Mouse (Mus musculus): ENCODE measurements around the gene Kcnk5. TPM values are rescaled to one million over a fixed set of nuclear protein-coding genes. Genes with fewer than 3 reads are reported as not detected.
A peak's percentile ranks its signal among the peaks of the same experiment; 100 is the strongest.

Kcnk5 gene
- polyA plus RNA-seq, 1 experiment from 2014 or later: 5.0 TPM

- 50% methylated on average over 1 of the region's 1 CpGs for WGBS (ENCODE audit: insufficient replicate concordance)
- Histone ChIP-seq H3K27ac (replicated peaks) (no peak overlapping the region), H3K9me3 (replicated peaks) (no peaks in the 10 kb centered on the region), H3K27me3 (no peaks in the 10 kb centered on the region), H3K4me3 (replicated peaks) (no peak overlapping the region), H3K36me3 (replicated peaks) (no peaks in the 10 kb centered on the region), H3K4me2 (no peak overlapping the region), H3K9ac (no peak overlapping the region), H3K4me1 (replicated peaks) (no peaks in the 10 kb centered on the region; the same call in 1 of the 2 replicates)
- ATAC-seq (ENCODE audit: insufficient read depth): no peak
These were observed 38.2 kb upstream of the Kcnk5 start for GRCm38 (mm10) chr14:20219849-20220248.

- H3K4me3 ChIP-seq (replicated peaks): no peak overlapping the region
- no peak for ATAC-seq (ENCODE audit: insufficient read depth)
- no peaks in the 10 kb centered on the region for H3K36me3 ChIP-seq (replicated peaks)
- H3K27ac ChIP-seq (replicated peaks): no peak overlapping the region
- no peaks in the 10 kb centered on the region for H3K27me3 ChIP-seq
- no peak overlapping the region for H3K9ac ChIP-seq
- H3K9me3 ChIP-seq (replicated peaks): no peaks in the 10 kb centered on the region
- H3K4me2 ChIP-seq: no peak overlapping the region
- H3K4me1 ChIP-seq (replicated peaks): 0 out of 2 replicates have a peak, but pooled peaks cover 9% of the 10 kb centered on the region
- 30% methylated on average over 3 of the region's 3 CpGs for WGBS (ENCODE audit: insufficient replicate concordance)
These were observed 35.8 kb upstream of the Kcnk5 start for GRCm38 (mm10) chr14:20217299-20217864.

GRCm38 (mm10) chr14:20216561-20217298 lies 35.1 kb upstream of the Kcnk5 start:
- H3K4me1 ChIP-seq (replicated peaks): peaks cover 13% of the 10 kb centered on the region; the same call in 1 of the 2 replicates
- no peak overlapping the region for H3K4me2 ChIP-seq
- H3K27ac ChIP-seq (replicated peaks): no peak overlapping the region
- H3K9me3 ChIP-seq (replicated peaks): no peaks in the 10 kb centered on the region
- no peak for ATAC-seq (ENCODE audit: insufficient read depth)
- no peak overlapping the region for H3K4me3 ChIP-seq (replicated peaks)
- WGBS (ENCODE audit: insufficient replicate concordance): 62% methylated on average over 7 of the region's 7 CpGs
- H3K36me3 ChIP-seq (replicated peaks): no peaks in the 10 kb centered on the region
- no peak overlapping the region for H3K9ac ChIP-seq
- no peaks in the 10 kb centered on the region for H3K27me3 ChIP-seq

DNA sequence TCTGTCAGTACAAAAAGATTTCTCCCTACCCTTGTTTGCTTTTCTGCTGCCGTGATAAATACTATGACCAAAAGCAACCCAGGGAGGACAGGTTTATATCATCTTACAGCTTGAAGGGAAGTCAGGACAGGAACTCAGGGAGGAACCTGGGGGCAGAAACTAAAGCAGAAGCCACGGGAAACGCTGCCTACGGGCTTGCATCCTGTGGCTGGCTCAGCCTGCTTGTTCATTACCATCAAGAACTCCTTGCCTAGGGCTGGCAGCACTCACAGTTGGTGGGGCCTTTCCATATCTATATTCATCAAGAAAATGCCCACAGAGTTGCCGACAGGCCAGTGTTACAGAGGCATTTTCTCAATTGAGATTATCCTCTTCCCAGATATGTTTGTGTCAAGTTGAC lies 34.2 kb upstream of the Kcnk5 start:
- 11% methylated on average over 5 of the region's 5 CpGs for WGBS (ENCODE audit: insufficient replicate concordance)

DNA sequence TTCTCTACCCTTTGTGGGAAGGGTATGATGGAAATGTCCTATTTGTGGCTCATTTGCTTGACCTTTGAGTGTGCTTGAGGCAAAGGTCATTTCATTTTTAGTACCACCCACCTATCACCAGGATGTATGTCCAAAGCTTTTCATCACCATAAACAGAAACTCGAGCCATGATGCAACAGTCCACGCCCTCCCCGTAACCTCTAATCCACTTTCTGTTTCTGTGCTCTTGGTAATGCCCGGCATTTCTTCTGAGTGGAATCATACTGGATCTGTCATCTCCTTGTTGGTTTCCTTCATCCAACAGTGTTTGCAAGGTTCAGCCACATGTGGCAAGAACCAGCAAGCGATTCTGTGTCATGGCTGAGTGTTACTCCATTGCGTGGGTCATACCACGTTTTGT lies 32.5 kb upstream of the Kcnk5 start:
- Histone ChIP-seq H3K27me3 (no peaks in the 10 kb centered on the region), H3K27ac (replicated peaks) (no peak overlapping the region), H3K9me3 (replicated peaks) (no peaks in the 10 kb centered on the region), H3K4me1 (replicated peaks) (peaks cover 27% of the 10 kb centered on the region), H3K4me3 (replicated peaks) (no peak overlapping the region), H3K4me2 (no peak overlapping the region), H3K36me3 (replicated peaks) (no peaks in the 10 kb centered on the region), H3K9ac (no peak overlapping the region)
- 59% methylated on average over 7 of the region's 7 CpGs for WGBS (ENCODE audit: insufficient replicate concordance)
- ATAC-seq (ENCODE audit: insufficient read depth): no peak

More for the DNA sequence above, 34.2 kb upstream of the Kcnk5 start:
- Histone ChIP-seq H3K4me3 (replicated peaks) (no peak overlapping the region), H3K9me3 (replicated peaks) (no peaks in the 10 kb centered on the region), H3K27me3 (no peaks in the 10 kb centered on the region), H3K4me1 (replicated peaks) (peaks cover 18% of the 10 kb centered on the region; the same call in 1 of the 2 replicates), H3K27ac (replicated peaks) (no peak overlapping the region), H3K36me3 (replicated peaks) (no peaks in the 10 kb centered on the region), H3K4me2 (no peak overlapping the region), H3K9ac (no peak overlapping the region)
- ATAC-seq (ENCODE audit: insufficient read depth): no peak

DNA sequence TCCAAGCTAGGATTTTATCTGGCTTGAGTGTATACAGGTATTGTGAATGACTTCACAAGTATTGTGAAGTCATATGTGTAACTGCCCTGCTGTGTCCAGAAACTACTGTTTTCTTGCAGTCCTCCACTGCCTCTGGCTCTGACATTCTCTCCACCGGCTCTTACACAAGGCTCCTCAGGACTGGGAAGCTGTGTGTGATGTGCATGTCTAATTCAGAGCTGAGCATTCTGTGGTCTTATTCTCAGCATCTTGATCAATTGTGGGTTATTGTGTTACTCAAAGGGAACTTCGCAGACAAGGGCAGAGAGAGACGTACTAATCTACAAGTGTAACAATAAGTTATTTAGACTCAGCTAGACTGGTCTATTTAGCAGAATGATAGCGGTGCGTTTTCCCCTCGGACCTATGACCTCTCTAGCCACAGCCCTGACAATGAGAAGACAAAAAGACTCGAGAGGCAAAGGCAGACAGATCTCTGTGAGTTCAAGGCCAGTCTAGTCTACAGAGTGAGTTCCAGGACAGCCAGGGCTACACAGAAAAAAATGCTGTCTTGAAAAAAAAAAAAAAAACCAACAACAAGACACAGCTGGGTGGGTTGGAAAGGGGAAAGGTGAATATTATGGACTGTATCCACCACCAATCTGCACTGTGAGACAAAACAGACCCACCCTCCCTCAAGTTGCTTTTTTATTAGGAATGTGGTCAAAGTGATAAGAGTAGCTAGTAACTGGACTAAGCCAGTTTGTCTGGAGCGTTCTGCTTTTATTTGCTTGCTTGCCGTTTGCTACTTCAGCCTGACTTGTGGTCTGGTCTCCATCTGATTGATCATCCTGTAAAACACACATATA lies 30.4 kb upstream of the Kcnk5 start:
- 49% methylated on average over 9 of the region's 9 CpGs for WGBS (ENCODE audit: insufficient replicate concordance)
- Histone ChIP-seq H3K9ac (no peak overlapping the region), H3K4me3 (replicated peaks) (no peak overlapping the region), H3K27me3 (no peaks in the 10 kb centered on the region), H3K36me3 (replicated peaks) (no peaks in the 10 kb centered on the region), H3K9me3 (replicated peaks) (no peaks in the 10 kb centered on the region), H3K4me2 (no peak overlapping the region), H3K27ac (replicated peaks) (no peak overlapping the region), H3K4me1 (replicated peaks) (peaks cover 37% of the 10 kb centered on the region)
- ATAC-seq (ENCODE audit: insufficient read depth): no peak

DNA sequence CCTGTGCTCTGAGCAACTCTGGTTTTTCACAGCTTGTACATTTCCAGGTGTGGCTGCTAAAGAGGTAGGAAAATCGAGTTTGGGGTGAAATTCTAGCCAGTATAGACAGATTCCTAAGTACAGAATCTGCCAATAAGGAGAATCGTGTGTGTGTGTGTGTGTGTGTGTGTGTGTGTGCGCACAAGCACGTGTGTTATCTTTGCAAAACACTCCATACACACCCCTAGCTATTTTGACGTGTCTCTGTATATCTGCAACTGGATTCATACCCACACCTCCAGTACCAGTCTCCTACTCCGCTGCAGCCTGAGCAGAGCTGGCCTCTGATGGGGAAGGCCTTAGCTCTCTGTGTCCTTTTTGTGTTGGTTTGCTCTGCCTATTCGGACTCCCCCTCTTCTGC lies 28.3 kb upstream of the Kcnk5 start:
- no peak overlapping the region for H3K9ac ChIP-seq
- H3K27ac ChIP-seq (replicated peaks): no peak overlapping the region
- H3K4me2 ChIP-seq: no peak overlapping the region
- H3K4me1 ChIP-seq (replicated peaks): peaks cover 37% of the 10 kb centered on the region
- no peaks in the 10 kb centered on the region for H3K9me3 ChIP-seq (replicated peaks)
- no peaks in the 10 kb centered on the region for H3K27me3 ChIP-seq
- WGBS (ENCODE audit: insufficient replicate concordance): 20% methylated on average over 7 of the region's 7 CpGs
- H3K36me3 ChIP-seq (replicated peaks): no peaks in the 10 kb centered on the region
- ATAC-seq (ENCODE audit: insufficient read depth): no peak
- no peak overlapping the region for H3K4me3 ChIP-seq (replicated peaks)

- no peak overlapping the region for H3K4me2 ChIP-seq
- ATAC-seq (ENCODE audit: insufficient read depth): peak; percentile 75
- peaks cover 31% of the 10 kb centered on the region for H3K4me1 ChIP-seq (replicated peaks)
- no peaks in the 10 kb centered on the region for H3K9me3 ChIP-seq (replicated peaks)
- H3K27ac ChIP-seq (replicated peaks): peak overlapping the region; percentile 53; the same call in 1 of the 2 replicates
- WGBS (ENCODE audit: insufficient replicate concordance): 18% methylated on average over 6 of the region's 6 CpGs
- H3K27me3 ChIP-seq: no peaks in the 10 kb centered on the region
- H3K4me3 ChIP-seq (replicated peaks): no peak overlapping the region
- no peaks in the 10 kb centered on the region for H3K36me3 ChIP-seq (replicated peaks)
- H3K9ac ChIP-seq: no peak overlapping the region
These were observed 26.8 kb upstream of the Kcnk5 start for GRCm38 (mm10) chr14:20208435-20208834.

DNA sequence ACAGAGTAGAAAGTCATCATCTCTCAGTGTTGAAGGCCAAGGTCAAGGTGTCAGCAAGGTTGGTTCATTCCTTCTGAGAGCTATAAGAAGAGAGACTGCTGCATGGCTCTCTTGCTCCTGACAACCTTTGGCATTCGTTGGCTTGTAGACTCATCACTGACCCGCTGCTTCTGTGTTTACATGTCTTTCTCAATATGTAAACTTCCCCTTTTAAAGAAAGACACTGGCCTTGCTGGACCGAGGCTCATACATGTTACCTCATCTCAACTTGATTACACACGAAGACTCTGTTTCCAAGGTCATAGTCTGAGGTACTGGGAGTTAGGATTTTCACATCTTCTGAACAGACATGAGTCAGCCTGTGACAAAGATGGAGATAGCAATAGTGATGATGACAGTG lies 24.1 kb upstream of the Kcnk5 start:
- Histone ChIP-seq H3K9ac (no peak overlapping the region), H3K4me3 (replicated peaks) (no peak overlapping the region), H3K27ac (replicated peaks) (no peak overlapping the region), H3K36me3 (replicated peaks) (no peaks in the 10 kb centered on the region), H3K9me3 (replicated peaks) (no peaks in the 10 kb centered on the region), H3K27me3 (no peaks in the 10 kb centered on the region), H3K4me1 (replicated peaks) (peaks cover 19% of the 10 kb centered on the region), H3K4me2 (no peak overlapping the region)
- no peak for ATAC-seq (ENCODE audit: insufficient read depth)
- WGBS (ENCODE audit: insufficient replicate concordance): 46% methylated on average over 4 of the region's 4 CpGs

DNA sequence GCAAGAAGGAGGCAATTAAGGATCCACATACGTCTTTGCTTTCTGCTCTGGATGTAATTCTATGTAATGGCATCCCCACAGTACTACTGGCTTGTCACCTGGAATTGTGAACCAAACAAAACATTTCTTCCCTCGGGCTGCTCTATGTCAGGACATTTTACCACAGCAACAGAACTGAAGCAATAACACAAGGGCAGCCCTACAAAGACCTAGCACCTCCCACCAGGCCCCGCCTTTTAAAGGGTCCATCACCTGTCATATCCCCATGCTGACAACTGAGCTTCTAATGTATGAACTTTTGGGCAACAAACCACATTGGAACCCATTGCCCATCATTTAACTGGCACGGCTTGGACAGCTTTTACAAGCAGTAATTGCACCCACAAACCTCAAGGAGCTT lies 21.7 kb upstream of the Kcnk5 start:
- Histone ChIP-seq H3K4me3 (replicated peaks) (no peak overlapping the region), H3K27ac (replicated peaks) (no peak overlapping the region), H3K4me1 (replicated peaks) (peaks cover 6% of the 10 kb centered on the region; the same call in 1 of the 2 replicates), H3K9me3 (replicated peaks) (no peaks in the 10 kb centered on the region), H3K27me3 (no peaks in the 10 kb centered on the region), H3K36me3 (replicated peaks) (no peaks in the 10 kb centered on the region), H3K4me2 (no peak overlapping the region), H3K9ac (no peak overlapping the region)
- no peak for ATAC-seq (ENCODE audit: insufficient read depth)
- WGBS (ENCODE audit: insufficient replicate concordance): 41% methylated on average over 4 of the region's 4 CpGs

DNA sequence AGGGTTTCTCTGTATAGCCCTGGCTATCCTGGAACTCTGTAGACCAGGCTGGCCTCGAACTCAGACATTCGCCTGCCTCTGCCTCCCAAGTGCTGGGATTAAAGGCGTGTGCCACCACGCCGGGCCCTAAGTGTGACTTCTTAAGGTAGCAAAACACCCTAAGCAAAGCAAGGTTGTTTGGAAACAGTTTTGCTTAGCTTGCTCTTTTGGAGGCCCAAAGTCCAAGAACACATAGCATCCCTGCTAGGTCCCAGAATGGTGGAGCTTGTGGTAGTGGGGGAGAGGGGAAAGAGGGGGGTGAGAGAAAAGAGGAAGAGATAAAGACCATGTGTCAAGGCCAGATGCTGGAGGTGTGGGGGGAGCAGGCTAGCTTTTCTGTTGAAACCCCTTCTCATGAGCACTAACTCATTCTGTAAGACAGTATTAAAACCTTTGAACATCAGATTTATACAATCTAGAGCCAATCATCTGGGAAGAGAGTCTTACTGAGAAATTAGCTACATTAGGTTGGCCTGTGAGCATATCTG lies 21.1 kb upstream of the Kcnk5 start:
- Histone ChIP-seq H3K4me2 (no peak overlapping the region), H3K27me3 (no peaks in the 10 kb centered on the region), H3K27ac (replicated peaks) (no peak overlapping the region), H3K4me1 (replicated peaks) (0 out of 2 replicates have a peak, but pooled peaks cover under 1% of the 10 kb centered on the region), H3K4me3 (replicated peaks) (no peak overlapping the region), H3K36me3 (replicated peaks) (no peaks in the 10 kb centered on the region), H3K9me3 (replicated peaks) (no peaks in the 10 kb centered on the region), H3K9ac (no peak overlapping the region)
- WGBS (ENCODE audit: insufficient replicate concordance): 64% methylated on average over 5 of the region's 5 CpGs
- no peak for ATAC-seq (ENCODE audit: insufficient read depth)

All from liver, embryonic 15.5 days (tissue).